Mouse (Mus musculus) heart, embryonic 11.5 days (tissue): ENCODE results near the gene Gm12185. TPM values are rescaled to one million over a fixed set of nuclear protein-coding genes. Genes with fewer than 3 reads are reported as not detected.
"Not testable (repeated sequence)": the region's sequence is repeated elsewhere in the genome, so short reads cannot be mapped to it uniquely, and the experiment has no call there.

Source experiments
- ATAC-seq: fragments of 200-750 bp; cut with Nextera tagmentation; replicated peaks from 2 replicates; pipeline ENCODE4 v1.8.0; 2017; ENCODE audit warnings: moderate library complexity; ENCODE audit not compliant: insufficient number of reproducible peaks, low FRiP score, low TSS enrichment
- H3K27ac ChIP-seq: fragments of 300-500 bp; sonication (generic); 2 replicates; pipeline ENCODE4 v1.5.1; 2014; ENCODE audit warnings: mild to moderate bottlenecking, low read depth, low read length
- H3K27me3 ChIP-seq: fragments of 300-500 bp; sonication (generic); 2 replicates; pipeline ENCODE4 v1.6.1; 2014; ENCODE audit warnings: mild to moderate bottlenecking, low read length, mixed read lengths; ENCODE audit not compliant: control insufficient read depth, insufficient read depth
- H3K36me3 ChIP-seq: fragments of 300-500 bp; sonication (generic); 2 replicates; pipeline ENCODE4 v1.6.1; 2014; ENCODE audit warnings: mild to moderate bottlenecking, low read length, moderate library complexity, mixed read lengths; ENCODE audit not compliant: control insufficient read depth, insufficient read depth
- H3K4me1 ChIP-seq: fragments of 300-500 bp; sonication (generic); 2 replicates; pipeline ENCODE4 v1.6.1; 2014; ENCODE audit warnings: low read length; ENCODE audit not compliant: control insufficient read depth, insufficient read depth
- H3K4me2 ChIP-seq: fragments of 300-500 bp; sonication (generic); 2 replicates; pipeline ENCODE4 v1.6.1; 2014; ENCODE audit warnings: mild to moderate bottlenecking, moderate library complexity
- H3K4me3 ChIP-seq: fragments of 300-500 bp; sonication (generic); 2 replicates; pipeline ENCODE4 v1.5.1; 2014; ENCODE audit warnings: low read depth, low read length
- H3K9ac ChIP-seq: fragments of 300-500 bp; sonication (generic); 2 replicates; pipeline ENCODE4 v1.6.1; 2014; ENCODE audit warnings: mild to moderate bottlenecking, low read depth, low read length, moderate library complexity
- H3K9me3 ChIP-seq: fragments of 300-500 bp; sonication (generic); replicated peaks from 2 replicates; pipeline ENCODE4 v1.6.1; 2016; ENCODE audit warnings: low read length; ENCODE audit not compliant: control insufficient read depth
- WGBS: fragments of 180-500 bp; shearing (Covaris S2); extraction: QIAGEN DNeasy Blood & Tissue Kit; methylation state at CpG from one replicate; pipeline ENCODE4 v1.1.7; 2014; ENCODE audit not compliant: insufficient replicate concordance; 5-methylcytosine and 5-hydroxymethylcytosine counted together
- polyA plus RNA-seq: library from polyadenylated mRNA; unstranded; fragments of >200 nt; fragmentation: Nextera tagmentation; extraction: Ambion mirVana; gene quantifications from 2 replicates; pipeline ENCODE4 v1.2.1, GENCODE M21; 2014

Gene Gm12185
- polyA plus RNA-seq, 1 experiment from 2014 or later = not detected

DNA sequence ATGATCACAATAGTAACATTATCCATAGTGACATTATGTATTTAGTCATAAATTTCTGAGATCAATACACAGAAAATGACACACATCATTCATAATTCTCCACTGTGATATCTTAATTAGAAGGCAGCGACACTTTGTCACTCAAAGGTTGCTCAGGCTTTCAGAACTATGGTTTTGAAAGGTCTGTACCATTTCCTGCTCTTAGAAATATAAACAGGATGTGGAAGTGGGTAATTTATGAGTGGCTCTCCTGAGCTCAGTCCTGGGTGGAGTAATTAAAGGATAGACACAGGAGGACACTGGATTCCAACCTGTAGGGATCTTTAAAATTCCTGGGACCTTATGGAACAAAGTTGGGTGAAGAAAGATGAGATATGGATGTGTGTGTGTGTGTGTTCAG, 58.6 kb downstream of the Gm12185 start:
- not testable (repeated sequence) for H3K9me3 ChIP-seq, H3K36me3 ChIP-seq, H3K4me3 ChIP-seq, H3K9ac ChIP-seq, ATAC-seq, H3K27ac ChIP-seq, H3K4me1 ChIP-seq, H3K27me3 ChIP-seq, H3K4me2 ChIP-seq
- 61% methylated on average over 1 of the region's 1 CpGs for WGBS

DNA sequence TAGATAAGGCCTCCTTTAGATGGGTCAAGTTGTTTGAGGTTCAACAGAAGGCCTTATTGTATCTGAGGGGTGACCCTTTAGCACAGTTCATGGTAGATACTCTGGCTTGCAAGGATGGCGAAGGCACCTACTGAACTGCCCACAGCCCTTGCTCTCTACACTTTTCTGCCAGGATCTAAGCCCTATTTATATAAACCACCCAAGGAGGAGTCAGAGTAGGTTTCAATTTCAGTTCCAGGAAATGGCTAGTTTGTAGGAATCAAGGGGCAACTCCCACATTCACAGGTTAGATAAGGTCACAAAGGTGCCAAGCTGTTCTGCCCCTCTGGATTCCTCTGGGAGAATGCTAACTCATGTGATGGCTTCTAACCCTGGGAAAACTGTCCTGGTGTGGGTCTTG, 64.0 kb downstream of the Gm12185 start:
- H3K9ac ChIP-seq, H3K27ac ChIP-seq, ATAC-seq, H3K4me2 ChIP-seq, H3K4me3 ChIP-seq, H3K36me3 ChIP-seq, H3K9me3 ChIP-seq, H3K27me3 ChIP-seq, H3K4me1 ChIP-seq: not testable (repeated sequence)
- WGBS = 88% methylated on average over 1 of the region's 1 CpGs

DNA sequence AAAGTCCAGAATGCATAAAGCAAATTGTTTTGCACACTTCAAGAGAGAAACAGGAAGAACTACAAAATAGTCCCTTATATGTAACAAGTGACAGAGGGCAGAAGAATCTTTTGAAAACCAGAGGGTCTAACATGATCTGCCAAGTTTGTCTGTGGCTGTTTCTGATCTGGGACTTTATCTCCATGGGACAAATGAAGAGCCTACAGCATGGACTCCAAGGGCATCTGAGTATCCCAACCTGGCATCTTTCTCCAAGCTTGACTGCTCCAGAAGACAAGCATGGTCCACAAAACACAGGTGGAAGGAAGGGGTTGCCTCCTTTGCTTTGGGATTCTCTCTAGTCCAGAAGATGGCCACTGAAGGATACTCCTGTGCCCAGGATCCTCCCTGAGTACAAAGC, 65.6 kb downstream of the Gm12185 start:
- not testable (repeated sequence) for H3K9ac ChIP-seq, H3K27ac ChIP-seq, H3K36me3 ChIP-seq, ATAC-seq, H3K4me2 ChIP-seq, H3K9me3 ChIP-seq, H3K4me1 ChIP-seq, H3K27me3 ChIP-seq, H3K4me3 ChIP-seq

DNA sequence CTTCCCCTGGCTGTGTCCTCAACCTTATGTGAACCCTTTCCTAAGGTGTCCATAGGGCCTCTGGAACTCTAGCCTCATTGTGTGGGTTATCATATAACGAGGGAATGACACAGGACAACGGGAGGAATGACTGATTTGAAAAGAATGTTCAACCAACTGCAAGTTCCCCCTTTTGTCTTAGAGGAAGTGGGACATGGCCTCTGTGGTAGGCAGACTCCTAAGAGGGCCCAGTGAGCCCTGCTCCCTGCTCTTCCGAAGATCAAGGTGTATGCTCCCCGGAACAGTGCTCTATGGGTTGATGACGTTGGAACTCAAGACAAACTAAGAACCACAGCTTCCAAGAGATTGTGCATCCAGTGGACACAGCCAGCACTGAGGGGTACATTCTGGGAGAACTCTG, 68.2 kb downstream of the Gm12185 start:
- H3K4me2 ChIP-seq, ATAC-seq, H3K9me3 ChIP-seq, H3K4me3 ChIP-seq, H3K36me3 ChIP-seq, H3K9ac ChIP-seq, H3K4me1 ChIP-seq, H3K27me3 ChIP-seq, H3K27ac ChIP-seq: not testable (repeated sequence)
- 73% methylated on average over 5 of the region's 5 CpGs for WGBS

DNA sequence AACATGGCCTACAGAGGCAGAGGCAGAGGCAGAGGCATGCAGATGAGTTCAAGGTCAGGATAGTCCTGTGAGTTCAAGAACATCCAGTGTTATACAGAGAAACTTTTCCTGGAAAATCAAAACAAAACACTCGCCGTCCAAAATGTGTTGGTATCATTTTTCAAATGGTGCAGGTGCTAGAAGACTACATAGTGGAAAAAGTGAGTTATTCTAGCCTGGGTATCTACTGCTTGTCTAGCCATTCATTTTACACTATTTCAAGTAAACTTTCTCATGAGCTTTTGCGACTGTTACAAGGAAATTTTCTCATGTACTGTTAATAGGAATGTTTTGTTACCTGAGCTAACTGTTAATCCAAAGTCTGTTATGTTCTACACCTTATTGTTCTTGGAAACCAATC, 73.6 kb downstream of the Gm12185 start:
- no peak overlapping the region for H3K4me2 ChIP-seq
- H3K9ac ChIP-seq = no peak overlapping the region
- H3K4me3 ChIP-seq = no peak overlapping the region
- H3K36me3 ChIP-seq = no peaks in the 10 kb centered on the region
- WGBS = 68% methylated on average over 3 of the region's 3 CpGs
- H3K9me3 ChIP-seq = no peaks in the 10 kb centered on the region
- no peaks in the 10 kb centered on the region for H3K27me3 ChIP-seq
- H3K4me1 ChIP-seq = no peaks in the 10 kb centered on the region
- no peak for ATAC-seq
- no peak overlapping the region for H3K27ac ChIP-seq

DNA sequence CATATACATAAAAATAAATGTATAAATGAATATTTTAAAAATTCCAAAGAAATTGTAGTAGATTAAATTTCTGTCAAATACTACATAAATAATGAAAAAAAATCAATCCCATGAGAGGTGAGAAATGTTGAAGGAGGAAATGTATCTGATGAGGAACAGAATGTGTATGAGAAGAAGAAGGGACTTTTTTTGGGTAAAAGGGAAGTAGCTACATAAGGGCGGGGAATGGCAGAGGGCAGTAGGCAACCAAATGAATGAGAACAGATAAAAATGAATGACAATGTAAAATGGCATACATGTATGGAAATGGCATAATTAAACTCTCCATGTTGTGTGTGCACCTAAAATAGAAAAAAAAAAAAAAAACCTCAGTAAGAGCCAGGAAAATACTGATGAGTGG, 78.4 kb downstream of the Gm12185 start:
- WGBS = 93% methylated on average over 1 of the region's 1 CpGs
- Histone ChIP-seq H3K4me1 (no peaks in the 10 kb centered on the region), H3K27ac (no peak overlapping the region), H3K9me3 (no peaks in the 10 kb centered on the region), H3K27me3 (no peaks in the 10 kb centered on the region), H3K4me2 (no peak overlapping the region), H3K9ac (no peak overlapping the region), H3K36me3 (no peaks in the 10 kb centered on the region), H3K4me3 (no peak overlapping the region)
- ATAC-seq = no peak

DNA sequence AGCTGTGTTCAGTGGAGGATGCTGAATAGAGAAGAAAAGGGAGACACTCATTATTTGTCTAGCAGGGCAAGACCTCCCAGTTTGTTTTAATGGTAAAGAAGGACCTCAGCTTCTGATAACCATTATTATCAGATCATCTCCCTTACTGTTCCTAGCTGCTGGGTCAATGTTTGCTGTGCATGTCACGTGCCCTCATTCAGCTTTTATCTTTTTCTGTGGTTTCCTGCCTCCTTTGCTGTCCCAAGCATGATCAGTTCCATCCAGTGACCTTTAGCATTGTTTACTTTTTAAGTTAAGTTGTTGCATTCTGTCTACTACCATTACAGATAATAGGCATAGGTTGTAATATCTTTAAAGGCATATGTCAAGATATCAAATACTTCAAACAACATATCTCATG, 83.6 kb downstream of the Gm12185 start:
- no peaks in the 10 kb centered on the region for H3K9me3 ChIP-seq
- no peaks in the 10 kb centered on the region for H3K36me3 ChIP-seq
- H3K9ac ChIP-seq = no peak overlapping the region
- H3K4me3 ChIP-seq = no peak overlapping the region
- no peak overlapping the region for H3K27ac ChIP-seq
- WGBS = 52% methylated on average over 1 of the region's 1 CpGs
- no peaks in the 10 kb centered on the region for H3K27me3 ChIP-seq
- no peak overlapping the region for H3K4me2 ChIP-seq
- no peak for ATAC-seq
- no peaks in the 10 kb centered on the region for H3K4me1 ChIP-seq

DNA sequence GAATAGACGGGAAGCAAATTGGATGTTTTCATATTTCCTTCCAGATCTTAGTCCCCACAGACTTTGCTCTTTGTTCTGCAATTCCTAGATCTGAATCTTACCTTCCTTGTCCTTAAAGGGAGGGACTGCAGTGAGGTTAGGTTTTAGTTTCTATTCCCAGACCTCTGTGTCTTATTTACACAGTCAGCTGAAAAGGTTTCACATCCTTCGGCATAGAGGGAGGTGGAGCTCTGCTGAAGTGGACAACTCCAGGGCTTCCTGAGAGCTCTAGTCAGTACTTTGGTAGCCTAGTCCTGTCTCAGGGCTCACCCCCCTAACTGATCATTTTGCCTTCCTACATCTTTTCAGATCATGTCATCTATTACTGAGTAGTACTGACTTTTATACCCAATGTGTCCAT, 90.0 kb downstream of the Gm12185 start, which contains the start of gene Gm5431:
Gene Gm5431, minus strand, starts transcription at position 194 of the 400 bp plus-strand sequence.
- Histone ChIP-seq H3K4me1 (no peaks in the 10 kb centered on the region), H3K27me3 (no peaks in the 10 kb centered on the region), H3K4me2 (no peak within 1 kb of the TSS), H3K9me3 (no peaks in the 10 kb centered on the region), H3K27ac (no peak within 1 kb of the TSS), H3K9ac (no peak within 1 kb of the TSS), H3K36me3 (no peaks in the 10 kb centered on the region), H3K4me3 (no peak within 1 kb of the TSS)
- ATAC-seq = no peak
- 69% methylated on average over 2 of the region's 2 CpGs for WGBS

DNA sequence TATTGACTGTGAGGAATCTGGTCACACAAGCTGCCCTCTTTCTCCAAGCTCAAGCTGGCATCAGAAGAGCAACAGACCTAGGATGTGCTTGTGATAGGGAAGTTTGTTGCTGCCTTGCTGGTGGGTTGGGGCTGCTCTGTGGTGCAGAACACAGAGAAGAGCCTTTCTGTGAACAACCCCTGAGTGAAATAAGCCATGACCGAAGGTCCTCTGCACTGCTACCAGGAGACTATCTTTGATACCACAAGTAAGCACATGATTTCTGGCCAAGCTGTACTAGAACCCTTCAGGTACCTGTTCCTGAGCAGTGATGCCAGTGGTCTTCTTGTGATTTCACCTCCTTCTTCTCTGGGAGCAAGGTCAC, 90.5 kb downstream of the Gm12185 start:
- not testable (repeated sequence) for H3K27ac ChIP-seq, H3K4me2 ChIP-seq, H3K9me3 ChIP-seq, H3K4me1 ChIP-seq, H3K9ac ChIP-seq, H3K36me3 ChIP-seq, ATAC-seq, H3K27me3 ChIP-seq, H3K4me3 ChIP-seq
- 94% methylated on average over 1 of the region's 1 CpGs for WGBS
